Mouse (Mus musculus) kidney, adult 2 months (tissue): ENCODE measurements around the gene Adk. TPM values are rescaled to one million over a fixed set of nuclear protein-coding genes. Genes with fewer than 3 reads are reported as not detected.
A peak's percentile ranks its signal among the peaks of the same experiment; 100 is the strongest.

Experiments
- DNase-seq: peaks from one replicate; pipeline ENCODE4 v3.0.0; 2021
- H3K27ac ChIP-seq: fragments of 200-500 bp; 2 replicates; pipeline ENCODE4 v1.5.1; 2012; ENCODE audit warnings: low read depth, low read length, control low read depth, inconsistent platforms; ENCODE audit not compliant: insufficient read depth
- H3K27me3 ChIP-seq: fragments of 200-500 bp; replicated peaks from 2 replicates; pipeline ENCODE4 v1.6.1; 2012; ENCODE audit warnings: mild to moderate bottlenecking, moderate library complexity, low read length, inconsistent platforms; ENCODE audit not compliant: control insufficient read depth, insufficient read depth
- H3K36me3 ChIP-seq: fragments of 200-500 bp; 2 replicates; pipeline ENCODE4 v1.6.1; 2012; ENCODE audit warnings: mild to moderate bottlenecking, moderate library complexity, low read length, inconsistent platforms; ENCODE audit not compliant: control insufficient read depth, insufficient read depth
- H3K4me1 ChIP-seq: fragments of 200-500 bp; 2 replicates; pipeline ENCODE4 v1.6.1; 2011; ENCODE audit warnings: low read length; ENCODE audit not compliant: control insufficient read depth, insufficient read depth
- H3K4me3 ChIP-seq: fragments of 200-500 bp; 2 replicates; pipeline ENCODE4 v1.5.1; 2011; ENCODE audit warnings: mild to moderate bottlenecking, low read depth, low read length, control low read depth; ENCODE audit not compliant: insufficient read depth
- CTCF ChIP-seq: fragments of 200-500 bp; conservative IDR thresholded peaks from 2 replicates; pipeline ENCODE4 v1.5.1; 2011; ENCODE audit warnings: low read depth, mild to moderate bottlenecking, control low read depth, low read length, moderate library complexity, mixed read lengths; ENCODE audit not compliant: insufficient read depth, insufficient read length
- POLR2A ChIP-seq: fragments of 200-500 bp; IDR thresholded peaks from one replicate; pipeline ENCODE4 v1.6.1; 2011; ENCODE audit warnings: low read depth, low read length, control low read depth
- WGBS: fragments of 180-500 bp; shearing (Covaris S2); methylation state at CpG from one replicate; pipeline ENCODE4 v1.1.7; 2018; 5-methylcytosine and 5-hydroxymethylcytosine counted together
- polyA plus RNA-seq: library from polyadenylated mRNA; depleted of rRNA; stranded (reverse); fragments of >200 nt; gene quantifications from 2 replicates; pipeline ENCODE4 v1.2.3, GENCODE M21; 2012

The Adk gene
- polyA plus RNA-seq, 1 experiment: 121 TPM

- H3K4me3 ChIP-seq: no peak overlapping the region
- TF ChIP-seq POLR2A: no peak
- no peak for TF ChIP-seq CTCF
- WGBS: 32% methylated on average over 3 of the region's 3 CpGs
- no peak overlapping the region for H3K27ac ChIP-seq
- DNase-seq: peak; percentile 60
- H3K4me1 ChIP-seq: peaks cover 4% of the 10 kb centered on the region
- H3K27me3 ChIP-seq: no peaks in the 10 kb centered on the region
- no peaks in the 10 kb centered on the region for H3K36me3 ChIP-seq
These were observed 228.1 kb downstream of the Adk start for GRCm38 (mm10) chr14:21280451-21280850.

GRCm38 (mm10) chr14:21281506-21281905 lies 229.1 kb downstream of the Adk start:
- Histone ChIP-seq H3K27ac (no peak overlapping the region), H3K4me3 (no peak overlapping the region), H3K4me1 (peaks cover 4% of the 10 kb centered on the region), H3K27me3 (no peaks in the 10 kb centered on the region), H3K36me3 (no peaks in the 10 kb centered on the region)
- DNase-seq: no peak
- 86% methylated on average over 4 of the region's 4 CpGs for WGBS
- TF ChIP-seq POLR2A (no peak), CTCF (no peak)

- TF ChIP-seq POLR2A (no peak), CTCF (no peak)
- no peak for DNase-seq
These were observed 231.7 kb downstream of the Adk start for GRCm38 (mm10) chr14:21284116-21284515.

GRCm38 (mm10) chr14:21284847-21285246 lies 232.5 kb downstream of the Adk start:
- no peak for DNase-seq
- H3K27me3 ChIP-seq: no peaks in the 10 kb centered on the region
- H3K27ac ChIP-seq: no peak overlapping the region
- no peaks in the 10 kb centered on the region for H3K36me3 ChIP-seq
- TF ChIP-seq POLR2A (no peak), CTCF (no peak)
- H3K4me3 ChIP-seq: no peak overlapping the region
- 95% methylated on average over 5 of the region's 5 CpGs for WGBS
- H3K4me1 ChIP-seq: no peaks in the 10 kb centered on the region

More at GRCm38 (mm10) chr14:21284116-21284515, 231.7 kb downstream of the Adk start:
- Histone ChIP-seq H3K27ac (no peak overlapping the region), H3K4me3 (no peak overlapping the region), H3K27me3 (no peaks in the 10 kb centered on the region), H3K36me3 (no peaks in the 10 kb centered on the region), H3K4me1 (no peaks in the 10 kb centered on the region)
- 69% methylated on average over 7 of the region's 7 CpGs for WGBS

- H3K4me1 ChIP-seq: no peaks in the 10 kb centered on the region
- 83% methylated on average over 7 of the region's 7 CpGs for WGBS
- DNase-seq: no peak
- H3K36me3 ChIP-seq: no peaks in the 10 kb centered on the region
- H3K27ac ChIP-seq: no peak overlapping the region
- TF ChIP-seq POLR2A: no peak
- no peak for TF ChIP-seq CTCF
- H3K27me3 ChIP-seq: no peaks in the 10 kb centered on the region
- no peak overlapping the region for H3K4me3 ChIP-seq
These were observed 233.9 kb downstream of the Adk start for GRCm38 (mm10) chr14:21286274-21286673.

GRCm38 (mm10) chr14:21287726-21288442 lies 235.5 kb downstream of the Adk start:
- H3K4me3 ChIP-seq: no peak overlapping the region
- no peaks in the 10 kb centered on the region for H3K27me3 ChIP-seq
- H3K27ac ChIP-seq: no peak overlapping the region
- H3K36me3 ChIP-seq: no peaks in the 10 kb centered on the region
- no peak for DNase-seq
- WGBS: 77% methylated on average over 9 of the region's 9 CpGs
- TF ChIP-seq POLR2A: no peak
- TF ChIP-seq CTCF: no peak
- no peaks in the 10 kb centered on the region for H3K4me1 ChIP-seq

- H3K27ac ChIP-seq: no peak overlapping the region
- WGBS: 73% methylated on average over 4 of the region's 4 CpGs
- H3K4me3 ChIP-seq: no peak overlapping the region
- H3K4me1 ChIP-seq: no peaks in the 10 kb centered on the region
- DNase-seq: no peak
- no peaks in the 10 kb centered on the region for H3K36me3 ChIP-seq
- H3K27me3 ChIP-seq: no peaks in the 10 kb centered on the region
- TF ChIP-seq POLR2A (no peak), CTCF (no peak)
These were observed 247.4 kb downstream of the Adk start for GRCm38 (mm10) chr14:21299743-21300142.
